Mouse (Mus musculus): ENCODE results near the gene Cd300lg. TPM values are rescaled to one million over a fixed set of nuclear protein-coding genes. Genes with fewer than 3 reads are reported as not detected.

Gene Cd300lg
- polyA plus RNA-seq (2015; fragmentation: Nextera tagmentation; extraction: Ambion mirVana): 0.98 and 1.6 TPM in 2 replicates

DNA sequence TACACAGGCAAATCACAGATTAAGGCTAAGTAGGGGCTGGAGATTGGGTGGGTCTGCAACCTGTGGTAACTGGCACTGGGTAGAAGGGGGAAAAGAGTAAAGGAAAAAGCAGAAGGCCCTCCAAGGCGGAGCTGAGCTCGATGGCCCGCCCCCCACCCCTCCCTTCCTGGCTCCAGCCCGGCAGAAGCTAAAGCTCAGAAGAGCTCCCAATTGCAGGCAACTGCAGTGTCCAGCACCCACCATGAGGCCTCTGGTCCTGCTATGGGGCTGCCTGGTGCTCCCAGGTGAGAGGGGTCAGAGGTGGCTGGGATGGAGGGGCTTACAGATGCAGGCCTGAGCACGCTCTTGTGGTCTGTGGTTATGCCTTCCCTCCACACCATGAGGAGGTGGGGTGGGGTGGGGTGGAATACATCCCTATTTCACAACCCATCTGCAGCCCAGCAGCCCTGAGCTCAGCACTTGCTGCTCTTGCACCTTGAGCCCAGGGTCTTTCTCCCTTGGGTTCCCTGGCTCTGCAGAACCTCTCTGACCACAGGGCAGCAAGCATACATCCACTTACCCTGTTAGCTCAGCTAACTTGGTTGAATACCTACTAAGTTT lies at the start of gene Cd300lg:
Cd300lg (plus strand) TSS at position 160 of the 600 bp plus-strand sequence.
- Histone ChIP-seq H3K27me3 (replicated peaks) (no peaks in the 10 kb centered on the region), H3K4me3 (replicated peaks) (no peak within 1 kb of the TSS), H3K4me2 (replicated peaks) (no peak within 1 kb of the TSS), H3K27ac (no peak within 1 kb of the TSS), H3K9me3 (no peaks in the 10 kb centered on the region), H3K9ac (no peak within 1 kb of the TSS), H3K36me3 (no peaks in the 10 kb centered on the region), H3K4me1 (replicated peaks) (0 out of 2 replicates have a peak, but pooled peaks cover 3% of the 10 kb centered on the region)
- ATAC-seq: no peak
- WGBS: 45% methylated on average over 5 of the region's 5 CpGs

DNA sequence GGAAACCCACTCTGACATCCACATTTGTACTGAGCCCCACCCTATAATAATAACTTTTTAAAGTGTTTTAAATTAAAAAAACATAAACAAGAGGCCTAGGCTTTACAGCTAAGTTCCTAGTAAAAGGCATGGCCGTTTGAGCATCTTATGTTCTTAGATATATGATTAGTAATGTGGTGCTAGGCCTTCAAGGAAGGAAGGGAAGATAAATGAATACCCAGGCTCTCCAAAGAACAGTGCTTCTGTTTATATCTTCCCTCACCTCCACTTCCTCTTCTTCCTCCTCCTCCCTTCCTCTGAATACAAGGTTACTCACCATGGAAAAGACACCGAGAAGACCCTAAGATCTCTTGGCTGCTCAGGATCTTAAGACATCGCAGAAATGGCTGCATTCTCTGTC lies 49.5 kb upstream of the Cd300lg start:
- Histone ChIP-seq H3K4me1 (replicated peaks) (no peaks in the 10 kb centered on the region), H3K27ac (no peak overlapping the region), H3K9me3 (no peaks in the 10 kb centered on the region), H3K9ac (no peak overlapping the region; the same call in 1 of the 2 replicates), H3K4me3 (replicated peaks) (no peak overlapping the region), H3K27me3 (replicated peaks) (no peaks in the 10 kb centered on the region), H3K36me3 (no peaks in the 10 kb centered on the region), H3K4me2 (replicated peaks) (no peak overlapping the region)
- ATAC-seq: no peak
- 66% methylated on average over 3 of the region's 3 CpGs for WGBS

DNA sequence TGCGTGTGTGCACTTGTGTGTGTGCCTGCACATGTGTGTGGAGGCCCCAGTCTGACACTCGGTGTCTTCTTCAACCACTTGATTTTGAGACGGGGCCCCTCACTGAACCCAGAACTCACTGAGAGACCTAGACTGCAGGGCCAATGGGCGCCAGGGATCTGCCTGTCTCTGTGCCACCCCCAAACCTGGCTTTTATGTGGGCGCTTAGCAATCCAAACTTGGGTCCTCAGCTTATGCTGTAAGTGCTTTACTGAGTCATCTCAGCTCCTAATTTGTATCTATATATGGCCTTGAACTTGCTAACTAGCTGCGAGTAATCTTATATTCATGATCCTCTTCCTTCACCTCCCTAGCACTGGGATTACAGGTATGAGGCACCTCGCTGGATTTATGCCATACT lies 48.9 kb upstream of the Cd300lg start:
- Histone ChIP-seq H3K27ac (no peak overlapping the region), H3K4me1 (replicated peaks) (no peaks in the 10 kb centered on the region), H3K4me3 (replicated peaks) (no peak overlapping the region), H3K9ac (no peak overlapping the region), H3K9me3 (no peaks in the 10 kb centered on the region), H3K36me3 (no peaks in the 10 kb centered on the region), H3K4me2 (replicated peaks) (no peak overlapping the region), H3K27me3 (replicated peaks) (no peaks in the 10 kb centered on the region)
- WGBS: 89% methylated on average over 7 of the region's 7 CpGs
- no peak for ATAC-seq

DNA sequence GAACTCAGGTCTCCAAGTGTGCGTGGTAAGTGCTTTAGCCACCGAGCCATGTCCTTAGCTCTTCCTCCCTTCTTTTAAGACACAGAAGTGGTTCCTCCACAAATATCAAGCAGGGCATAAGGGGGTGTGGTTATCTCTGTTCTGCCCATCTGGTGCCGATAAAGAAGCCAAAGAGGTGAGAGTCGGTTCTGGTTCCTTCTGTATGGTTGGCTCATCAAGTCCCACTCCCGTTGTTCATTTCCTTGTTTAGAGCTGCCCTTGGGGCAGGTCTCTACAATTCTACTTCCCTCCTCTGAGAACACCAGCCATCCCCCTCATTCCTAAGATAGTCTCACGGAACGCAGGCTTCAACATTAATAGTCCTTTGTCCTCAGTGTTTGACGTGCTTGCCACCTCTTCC lies 47.2 kb upstream of the Cd300lg start:
- ATAC-seq: no peak
- 66% methylated on average over 8 of the region's 8 CpGs for whole genome bisulfite sequencing

DNA sequence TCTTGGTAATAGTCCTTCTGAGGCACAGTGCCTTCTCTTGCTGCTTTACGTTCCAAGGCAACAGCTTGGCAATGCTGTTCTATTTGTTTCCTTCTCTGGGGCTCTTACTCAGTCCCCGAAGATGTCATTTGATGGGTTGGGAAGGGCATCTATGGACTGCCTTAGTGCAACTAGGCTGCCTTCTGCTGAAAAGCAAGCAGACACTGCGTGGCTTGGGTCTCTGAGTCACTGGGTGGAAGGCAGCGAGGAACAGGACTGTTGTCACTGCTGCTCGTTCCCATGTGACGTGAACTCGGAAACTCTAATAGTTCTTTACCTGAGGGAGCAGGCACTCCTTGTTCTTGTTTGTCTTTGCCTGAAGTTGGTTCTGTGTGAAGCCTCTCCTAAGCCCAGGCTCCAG lies 45.4 kb upstream of the Cd300lg start:
- Histone ChIP-seq H3K4me2 (replicated peaks) (no peak overlapping the region), H3K27me3 (replicated peaks) (no peaks in the 10 kb centered on the region), H3K4me1 (replicated peaks) (0 out of 2 replicates have a peak, but pooled peaks cover 4% of the 10 kb centered on the region), H3K9me3 (no peaks in the 10 kb centered on the region), H3K27ac (no peak overlapping the region), H3K9ac (no peak overlapping the region), H3K36me3 (no peaks in the 10 kb centered on the region), H3K4me3 (replicated peaks) (no peak overlapping the region)
- ATAC-seq: no peak
- WGBS: 83% methylated on average over 7 of the region's 7 CpGs

More for the DNA sequence above, 47.2 kb upstream of the Cd300lg start:
- H3K9ac ChIP-seq: no peak overlapping the region
- no peaks in the 10 kb centered on the region for H3K9me3 ChIP-seq
- no peaks in the 10 kb centered on the region for H3K27me3 ChIP-seq (replicated peaks)
- H3K4me1 ChIP-seq (replicated peaks): 0 out of 2 replicates have a peak, but pooled peaks cover 3% of the 10 kb centered on the region
- H3K4me3 ChIP-seq (replicated peaks): no peak overlapping the region
- H3K27ac ChIP-seq: no peak overlapping the region
- H3K4me2 ChIP-seq (replicated peaks): no peak overlapping the region
- H3K36me3 ChIP-seq: no peaks in the 10 kb centered on the region

DNA sequence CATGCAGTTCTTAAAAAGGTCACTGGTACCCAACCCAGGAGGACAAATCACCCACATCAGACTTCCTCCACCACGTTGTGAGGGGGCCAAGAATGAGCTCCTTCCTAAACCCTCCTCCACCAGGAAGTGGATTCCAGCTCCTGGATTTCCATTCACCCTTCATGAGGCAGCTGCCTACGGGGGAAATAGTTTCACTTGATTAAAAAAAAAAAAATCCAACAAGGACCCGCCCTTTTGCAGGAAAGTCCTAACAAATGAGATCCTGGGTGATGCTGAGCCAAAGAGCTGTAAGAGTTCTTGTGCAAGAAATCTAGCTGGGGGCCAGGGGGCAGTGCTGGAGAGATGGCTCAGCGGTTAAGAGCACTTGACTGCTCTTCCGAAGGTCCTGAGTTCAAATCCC lies 43.1 kb upstream of the Cd300lg start:
- Histone ChIP-seq H3K4me1 (replicated peaks) (0 out of 2 replicates have a peak, but pooled peaks cover 4% of the 10 kb centered on the region), H3K36me3 (no peaks in the 10 kb centered on the region), H3K9ac (no peak overlapping the region), H3K9me3 (no peaks in the 10 kb centered on the region), H3K4me2 (replicated peaks) (no peak overlapping the region), H3K27me3 (replicated peaks) (no peaks in the 10 kb centered on the region), H3K27ac (no peak overlapping the region), H3K4me3 (replicated peaks) (no peak overlapping the region)
- WGBS: 44% methylated on average over 5 of the region's 5 CpGs
- ATAC-seq: no peak

DNA sequence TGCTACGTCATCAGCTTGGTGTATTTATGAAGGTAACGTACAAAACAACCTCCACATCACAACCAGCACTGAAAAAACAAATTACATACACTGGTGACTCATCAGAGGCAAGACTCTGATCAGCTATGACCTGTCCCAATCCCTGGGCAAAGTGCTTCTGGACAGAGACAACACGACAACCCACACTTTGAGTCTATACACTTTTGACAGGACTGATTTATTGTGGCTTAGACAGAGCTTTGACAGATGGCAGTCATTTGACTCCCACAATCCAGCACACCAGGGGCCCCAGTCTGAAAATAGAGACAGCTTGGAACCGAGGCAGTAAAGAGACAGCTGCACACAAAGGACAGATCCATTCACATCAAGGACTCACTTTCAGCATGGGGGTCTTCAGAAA lies 41.8 kb upstream of the Cd300lg start:
- no peak overlapping the region for H3K4me2 ChIP-seq (replicated peaks)
- 0 out of 2 replicates have a peak, but pooled peaks cover 4% of the 10 kb centered on the region for H3K4me1 ChIP-seq (replicated peaks)
- no peaks in the 10 kb centered on the region for H3K27me3 ChIP-seq (replicated peaks)
- no peak overlapping the region for H3K9ac ChIP-seq
- ATAC-seq: peak; percentile 43; the same call in 1 of the 2 replicates
- H3K27ac ChIP-seq: no peak overlapping the region
- no peaks in the 10 kb centered on the region for H3K9me3 ChIP-seq
- no peak overlapping the region for H3K4me3 ChIP-seq (replicated peaks)
- 57% methylated on average over 4 of the region's 4 CpGs for WGBS
- peaks cover 2% of the 10 kb centered on the region; the same call in 1 of the 2 replicates for H3K36me3 ChIP-seq

DNA sequence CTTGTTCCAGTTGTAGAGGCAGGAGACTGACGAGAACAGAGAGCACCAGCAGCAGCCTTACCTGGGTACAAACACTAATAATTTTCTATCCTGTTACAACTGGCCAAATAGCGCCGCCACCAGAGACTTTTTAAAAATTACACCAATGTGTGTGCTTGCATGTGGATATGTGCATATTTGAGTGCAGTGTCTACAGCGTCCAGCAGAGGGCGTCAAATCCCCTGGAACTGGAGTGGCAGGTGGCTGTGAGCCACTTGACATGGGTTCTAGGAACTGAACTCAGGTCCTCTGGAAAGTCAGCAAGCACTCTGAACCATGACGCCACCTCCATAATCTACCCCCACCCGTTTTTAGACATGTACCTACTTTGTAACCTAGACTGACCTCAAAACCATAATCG lies 37.1 kb upstream of the Cd300lg start:
- peaks cover 2% of the 10 kb centered on the region; the same call in 1 of the 2 replicates for H3K36me3 ChIP-seq
- H3K9ac ChIP-seq: no peak overlapping the region
- no peak overlapping the region for H3K4me2 ChIP-seq (replicated peaks)
- no peak overlapping the region for H3K4me3 ChIP-seq (replicated peaks)
- ATAC-seq: no peak
- no peak overlapping the region for H3K27ac ChIP-seq
- H3K4me1 ChIP-seq (replicated peaks): 0 out of 2 replicates have a peak, but pooled peaks cover 2% of the 10 kb centered on the region
- H3K9me3 ChIP-seq: no peaks in the 10 kb centered on the region
- H3K27me3 ChIP-seq (replicated peaks): no peaks in the 10 kb centered on the region
- 93% methylated on average over 8 of the region's 8 CpGs for WGBS

DNA sequence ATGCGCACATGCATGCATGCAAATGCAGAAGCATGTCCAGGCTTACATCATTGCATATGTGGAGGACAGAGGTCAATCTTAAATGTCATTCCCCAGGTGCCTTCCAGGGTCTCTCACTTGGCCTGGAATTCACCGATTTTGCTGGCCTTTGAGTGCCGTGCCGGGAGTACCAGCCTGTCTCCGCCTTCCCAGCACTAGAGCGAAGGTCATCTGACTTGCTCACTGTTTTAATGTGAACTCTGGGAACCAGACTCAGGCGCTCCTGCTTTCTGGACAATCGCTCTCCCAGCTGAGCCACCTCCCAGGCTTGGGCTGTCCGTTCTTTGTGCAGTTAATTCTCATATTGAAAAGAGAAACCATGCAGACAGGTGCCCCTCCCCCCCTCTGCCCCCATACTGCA lies 35.0 kb upstream of the Cd300lg start:
- WGBS: 61% methylated on average over 9 of the region's 9 CpGs
- no peak for ATAC-seq

DNA sequence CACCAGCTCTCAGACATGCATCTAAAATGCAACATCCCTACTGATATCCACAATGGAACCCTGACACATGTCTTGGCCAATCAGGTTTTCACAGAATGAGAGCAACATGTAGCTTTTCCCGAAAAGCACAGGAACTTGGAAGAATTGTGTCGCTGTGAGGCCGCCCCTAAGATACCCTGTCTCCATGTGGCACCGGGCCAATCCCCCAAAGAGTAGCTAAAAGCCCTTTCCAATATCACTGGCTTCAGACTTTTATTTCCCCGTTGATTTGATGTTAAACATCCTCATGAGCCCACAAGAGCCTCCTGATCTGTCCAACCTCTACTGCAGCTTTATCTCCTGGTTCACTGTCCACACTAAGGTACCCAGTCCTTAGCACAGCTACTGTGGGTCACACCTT lies 34.6 kb upstream of the Cd300lg start:
- Histone ChIP-seq H3K36me3 (peaks cover 2% of the 10 kb centered on the region; the same call in 1 of the 2 replicates), H3K9me3 (no peaks in the 10 kb centered on the region), H3K4me1 (replicated peaks) (no peaks in the 10 kb centered on the region), H3K9ac (no peak overlapping the region), H3K4me2 (replicated peaks) (no peak overlapping the region), H3K27me3 (replicated peaks) (no peaks in the 10 kb centered on the region), H3K4me3 (replicated peaks) (no peak overlapping the region), H3K27ac (no peak overlapping the region)
- ATAC-seq: no peak
- WGBS: 90% methylated on average over 5 of the region's 5 CpGs

More for the DNA sequence above, 35.0 kb upstream of the Cd300lg start:
- no peaks in the 10 kb centered on the region for H3K9me3 ChIP-seq
- no peak overlapping the region for H3K4me3 ChIP-seq (replicated peaks)
- no peak overlapping the region for H3K4me2 ChIP-seq (replicated peaks)
- H3K27ac ChIP-seq: no peak overlapping the region
- no peak overlapping the region for H3K9ac ChIP-seq
- peaks cover 2% of the 10 kb centered on the region; the same call in 1 of the 2 replicates for H3K36me3 ChIP-seq
- H3K27me3 ChIP-seq (replicated peaks): no peaks in the 10 kb centered on the region
- no peaks in the 10 kb centered on the region for H3K4me1 ChIP-seq (replicated peaks)

DNA sequence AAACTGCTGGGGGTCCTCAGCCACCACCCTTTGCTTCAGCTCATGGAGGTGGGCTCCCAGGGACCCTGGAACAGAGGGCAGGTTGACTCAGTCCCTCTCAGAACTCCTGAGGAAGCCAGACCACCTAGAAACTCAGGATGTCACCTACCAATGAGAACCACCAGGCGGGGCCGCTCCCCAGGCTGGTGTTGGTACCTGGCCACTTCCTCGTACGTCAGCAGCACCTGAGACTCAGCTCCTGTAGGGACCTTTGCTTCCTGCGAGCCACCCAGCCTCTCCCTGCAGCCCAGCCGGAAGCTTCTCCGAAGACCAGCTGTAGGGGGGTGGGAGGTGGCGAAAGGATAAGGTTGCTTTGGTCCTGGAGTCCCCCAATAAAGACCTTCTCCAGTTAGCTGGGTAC lies 32.9 kb upstream of the Cd300lg start:
- no peak overlapping the region for H3K27ac ChIP-seq
- 0 out of 2 replicates have a peak, but pooled peaks have one; percentile 23 for ATAC-seq
- H3K9ac ChIP-seq: no peak overlapping the region
- no peak overlapping the region for H3K4me2 ChIP-seq (replicated peaks)
- H3K36me3 ChIP-seq: peaks cover 2% of the 10 kb centered on the region; the same call in 1 of the 2 replicates
- no peaks in the 10 kb centered on the region for H3K9me3 ChIP-seq
- H3K4me1 ChIP-seq (replicated peaks): no peaks in the 10 kb centered on the region
- H3K4me3 ChIP-seq (replicated peaks): no peak overlapping the region
- H3K27me3 ChIP-seq (replicated peaks): no peaks in the 10 kb centered on the region
- 85% methylated on average over 8 of the region's 8 CpGs for WGBS

DNA sequence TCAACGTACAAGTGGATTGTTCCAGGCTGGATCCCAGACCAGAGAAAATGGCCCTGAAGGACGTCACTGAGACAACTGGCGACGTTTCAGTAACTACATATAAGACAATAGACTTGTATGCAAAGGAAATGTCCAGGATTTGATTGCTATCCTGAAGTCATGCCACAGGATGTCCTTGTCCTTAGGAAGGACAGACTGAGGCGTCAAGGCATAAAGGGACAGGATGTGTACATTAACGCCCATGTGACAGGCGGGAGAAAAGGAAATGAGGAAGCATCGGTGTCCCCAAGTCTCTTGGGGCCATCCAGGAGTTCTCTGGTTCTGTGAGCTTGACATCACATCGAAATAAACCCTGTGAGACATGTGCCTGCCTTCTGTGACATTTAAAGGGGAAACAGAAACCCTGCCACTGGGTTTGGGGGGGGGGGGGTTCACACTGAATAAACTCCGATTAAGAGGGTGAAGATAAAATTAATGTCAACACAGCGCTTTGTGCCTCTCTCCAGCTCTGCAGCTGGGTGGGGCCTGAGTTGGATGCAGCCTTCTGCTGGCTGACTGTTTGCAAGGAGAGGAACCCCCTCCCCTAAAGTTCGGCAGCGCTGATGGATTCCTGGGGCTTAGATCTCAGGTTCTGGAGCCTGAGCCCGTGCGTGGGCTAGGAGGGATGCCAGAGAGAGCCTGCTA lies 32.2 kb upstream of the Cd300lg start:
- Histone ChIP-seq H3K27ac (no peak overlapping the region), H3K36me3 (no peaks in the 10 kb centered on the region; the same call in 1 of the 2 replicates), H3K4me1 (replicated peaks) (no peaks in the 10 kb centered on the region), H3K27me3 (replicated peaks) (no peaks in the 10 kb centered on the region), H3K4me2 (replicated peaks) (no peak overlapping the region), H3K4me3 (replicated peaks) (no peak overlapping the region), H3K9ac (no peak overlapping the region), H3K9me3 (no peaks in the 10 kb centered on the region)
- no peak for ATAC-seq
- WGBS: 81% methylated on average over 15 of the region's 15 CpGs
